ENCODE assay signal across 8 mouse cellular contexts in the genomic region with DNA sequence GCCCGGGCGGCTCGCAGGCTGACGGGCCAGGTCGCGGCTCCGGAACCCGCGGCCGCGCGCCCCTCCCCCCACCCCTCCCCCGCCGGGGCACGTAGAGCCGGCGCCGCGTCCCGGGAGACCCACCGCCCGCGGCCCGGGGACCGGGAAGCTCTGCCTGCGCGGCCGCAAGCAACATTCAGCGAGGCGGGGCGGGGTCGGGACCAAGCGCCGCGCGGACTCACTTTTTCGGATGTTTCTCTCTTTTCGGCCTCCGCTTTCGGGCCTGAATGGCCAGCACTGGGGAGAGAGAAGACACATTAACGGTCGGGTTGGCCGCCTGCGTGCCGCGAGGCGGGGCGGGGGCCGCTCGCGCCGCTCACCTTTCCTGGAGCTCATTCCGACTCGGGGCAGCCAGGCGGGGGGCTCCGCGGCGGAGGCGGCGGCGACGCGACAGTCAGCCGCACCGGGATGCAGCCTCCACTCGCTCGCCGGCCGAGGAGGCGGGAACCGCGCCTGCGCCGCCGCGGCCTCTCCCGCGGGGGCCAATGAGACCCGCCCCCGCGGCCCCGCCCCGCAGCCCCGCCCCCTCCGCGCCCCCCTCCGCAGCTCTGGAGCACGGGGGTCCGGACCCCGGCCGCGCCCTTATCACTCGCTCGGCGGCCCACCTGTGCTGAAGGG. TPM values are rescaled to one million over a fixed set of nuclear protein-coding genes. Genes with fewer than 3 reads are reported as not detected.
DNase-seq lines count a peak whose midpoint lies in the region; ATAC-seq lines count a peak whose summit lies in the region.

No protein-coding gene starts in this region.

- H3K4me1 ChIP-seq in limb, embryonic 13.5 days: peaks cover 12% of the 10 kb centered on the region
- H3K4me1 ChIP-seq in midbrain, embryonic 16.5 days (ENCODE audit: control insufficient read depth, insufficient read depth, low read length): peaks cover 4% of the 10 kb centered on the region; the same call in 1 of the 2 replicates

- DNase-seq in 3T3-L1 (ENCODE audit: low read depth, low spot score): peak; percentile 51
- peak; percentile 85 for DNase-seq in adrenal gland, adult 2 months
- peak; percentile 55 for DNase-seq in embryo, embryonic 11.5 days (ENCODE audit: low read depth, low spot score)
- DNase-seq in heart, adult 11 months: peak; percentile 96
- peak; percentile 36 for DNase-seq in kidney, adult 11 months
- peak; percentile 32 to 41 for DNase-seq in spleen, postnatal 36 days (ENCODE audit: low spot score in 2 of 2)

- H3K4me2 ChIP-seq in limb, embryonic 13.5 days (replicated peaks): peak overlapping the region; percentile 87
- peak overlapping the region; percentile 77 for H3K4me2 ChIP-seq in midbrain, embryonic 16.5 days (ENCODE audit: low read length)

- H3K4me3 ChIP-seq in limb, embryonic 13.5 days: peak overlapping the region; percentile 79
- peak overlapping the region; percentile 97 for H3K4me3 ChIP-seq in midbrain, embryonic 16.5 days (ENCODE audit: low read depth, low read length)

- peak; percentile 89 for ATAC-seq in limb, embryonic 13.5 days (ENCODE audit: low FRiP score, low read depth)
- ATAC-seq in midbrain, embryonic 16.5 days: peak; percentile 91

- peak overlapping the region; percentile 70 for H3K27ac ChIP-seq in limb, embryonic 13.5 days
- peak overlapping the region; percentile 92 for H3K27ac ChIP-seq in midbrain, embryonic 16.5 days (ENCODE audit: low read length)

- H3K36me3 ChIP-seq in limb, embryonic 13.5 days: no peaks in the 10 kb centered on the region
- H3K36me3 ChIP-seq in midbrain, embryonic 16.5 days (ENCODE audit: control insufficient read depth, insufficient read depth, low read length): no peaks in the 10 kb centered on the region

- H3K9ac ChIP-seq in limb, embryonic 13.5 days: peak overlapping the region; percentile 81
- H3K9ac ChIP-seq in midbrain, embryonic 16.5 days (ENCODE audit: low read depth, low read length): peak overlapping the region; percentile 90

- no peaks in the 10 kb centered on the region for H3K27me3 ChIP-seq in limb, embryonic 13.5 days
- H3K27me3 ChIP-seq in midbrain, embryonic 16.5 days (ENCODE audit: control insufficient read depth, insufficient read depth, low read depth, low read length): no peaks in the 10 kb centered on the region

- H3K9me3 ChIP-seq in limb, embryonic 13.5 days: no peaks in the 10 kb centered on the region
- H3K9me3 ChIP-seq in midbrain, embryonic 16.5 days (replicated peaks; ENCODE audit: control insufficient read depth, low read length, poor library complexity, severe bottlenecking): no peaks in the 10 kb centered on the region

- WGBS in limb, embryonic 13.5 days: 0% methylated on average over 60 of the region's 95 CpGs
- 0% methylated on average over 63 of the region's 95 CpGs for WGBS in midbrain, embryonic 16.5 days

RNA-seq across cellular contexts. Expression of a gene that starts 8.8 kb away (rescaled TPM):
- total RNA-seq in adrenal gland, adult 2 months (2021): 10 to 100 TPM; 51.5 to 54.2 TPM
- 1.8 and 2.3 TPM in 2 replicates for polyA plus RNA-seq in adrenal gland, adult 2 months (2012; rRNA removed)
- polyA plus RNA-seq in limb, embryonic 13.5 days (2015; fragmentation: Nextera tagmentation; extraction: Ambion mirVana): 73.6 and 73.7 TPM in 2 replicates
- 105 and 112 TPM in 2 replicates for polyA plus RNA-seq in midbrain, embryonic 16.5 days (2015; fragmentation: Nextera tagmentation; extraction: Ambion mirVana)

Comparison
In these comparisons a context has a peak if more than half of its experiments do, and no peak if none do; other contexts are left out.
1. Peak in every context shown above with its lines: DNase-seq, ATAC-seq, H3K4me3 ChIP-seq and H3K27ac ChIP-seq.
2. DNase-seq: peak in every context shown above with its lines; median percentile 96 in heart, adult 11 months; 85 in adrenal gland, adult 2 months; 55 in embryo, embryonic 11.5 days; 51 in 3T3-L1; 36 in spleen, postnatal 36 days; 36 in kidney, adult 11 months.
3. RNA of a gene that starts 8.8 kb away (polyA plus RNA-seq): 105 to 112 TPM in midbrain, embryonic 16.5 days and 73.6 to 73.7 TPM in limb, embryonic 13.5 days; 1.8 to 2.3 TPM in adrenal gland, adult 2 months; every median in the first group is over 10 times any median in the second.